Mouse (Mus musculus): ENCODE measurements around the gene Fam171a2. TPM values are rescaled to one million over a fixed set of nuclear protein-coding genes. Genes with fewer than 3 reads are reported as not detected.

Fam171a2 gene
- polyA plus RNA-seq, 1 experiment from 2014 or later, result 8.8 TPM

GRCm38 (mm10) chr11:102409795-102410330 lies 37.6 kb downstream of the Fam171a2 start:
- H3K27me3 ChIP-seq (ENCODE audit: control insufficient read depth, insufficient read depth, low read length), result no peaks in the 10 kb centered on the region
- no peak overlapping the region for H3K27ac ChIP-seq (replicated peaks; ENCODE audit: low read depth, low read length)
- H3K4me1 ChIP-seq (ENCODE audit: control insufficient read depth, insufficient read depth, low read length), result 0 out of 2 replicates have a peak, but pooled peaks cover 5% of the 10 kb centered on the region
- WGBS, result 72% methylated on average over 3 of the region's 3 CpGs
- no peaks in the 10 kb centered on the region for H3K36me3 ChIP-seq (replicated peaks; ENCODE audit: control insufficient read depth, insufficient read depth, low read depth, low read length)
- H3K9me3 ChIP-seq (replicated peaks; ENCODE audit: control insufficient read depth, low read length), result no peaks in the 10 kb centered on the region
- H3K4me2 ChIP-seq (ENCODE audit: low read depth, low read length), result no peak overlapping the region
- H3K4me3 ChIP-seq (ENCODE audit: low read depth, low read length), result no peak overlapping the region
- H3K9ac ChIP-seq (replicated peaks; ENCODE audit: low read length), result no peak overlapping the region
- DNase-seq (ENCODE audit: low spot score) (no peak), ATAC-seq (replicated peaks; ENCODE audit: insufficient number of reproducible peaks, low FRiP score, low TSS enrichment, low read depth) (no peak)

- ATAC-seq (replicated peaks; ENCODE audit: insufficient number of reproducible peaks, low FRiP score, low TSS enrichment, low read depth), result no peak
- H3K9ac ChIP-seq (replicated peaks; ENCODE audit: low read length), result 0 out of 2 replicates have a peak overlapping the region, but pooled peaks have one; percentile 23
Measured at GRCm38 (mm10) chr11:102408888-102409794, 38.3 kb downstream of the Fam171a2 start.

GRCm38 (mm10) chr11:102408344-102408876 lies 39.1 kb downstream of the Fam171a2 start:
- under 1% methylated on average over 32 of the region's 32 CpGs for WGBS
- peaks cover 5% of the 10 kb centered on the region for H3K36me3 ChIP-seq (replicated peaks; ENCODE audit: control insufficient read depth, insufficient read depth, low read depth, low read length)
- DNase-seq (ENCODE audit: low spot score) (peak; percentile 100), ATAC-seq (replicated peaks; ENCODE audit: insufficient number of reproducible peaks, low FRiP score, low TSS enrichment, low read depth) (peak; percentile 91)
- H3K27me3 ChIP-seq (ENCODE audit: control insufficient read depth, insufficient read depth, low read length), result no peaks in the 10 kb centered on the region
- H3K4me3 ChIP-seq (ENCODE audit: low read depth, low read length), result peak overlapping the region; percentile 82
- 0 out of 2 replicates have a peak, but pooled peaks cover 5% of the 10 kb centered on the region for H3K4me1 ChIP-seq (ENCODE audit: control insufficient read depth, insufficient read depth, low read length)
- peak overlapping the region; percentile 75 for H3K4me2 ChIP-seq (ENCODE audit: low read depth, low read length)
- no peaks in the 10 kb centered on the region for H3K9me3 ChIP-seq (replicated peaks; ENCODE audit: control insufficient read depth, low read length)
- H3K27ac ChIP-seq (replicated peaks; ENCODE audit: low read depth, low read length), result peak overlapping the region; percentile 63
- 0 out of 2 replicates have a peak overlapping the region, but pooled peaks have one; percentile 23 for H3K9ac ChIP-seq (replicated peaks; ENCODE audit: low read length)

More at GRCm38 (mm10) chr11:102408888-102409794, 38.3 kb downstream of the Fam171a2 start:
- no peak overlapping the region for H3K27ac ChIP-seq (replicated peaks; ENCODE audit: low read depth, low read length)
- no peaks in the 10 kb centered on the region for H3K36me3 ChIP-seq (replicated peaks; ENCODE audit: control insufficient read depth, insufficient read depth, low read depth, low read length)
- no peaks in the 10 kb centered on the region for H3K27me3 ChIP-seq (ENCODE audit: control insufficient read depth, insufficient read depth, low read length)
- no peak for DNase-seq (ENCODE audit: low spot score)
- H3K4me2 ChIP-seq (ENCODE audit: low read depth, low read length), result peak overlapping the region; percentile 28
- H3K4me1 ChIP-seq (ENCODE audit: control insufficient read depth, insufficient read depth, low read length), result 0 out of 2 replicates have a peak, but pooled peaks cover 5% of the 10 kb centered on the region
- no peaks in the 10 kb centered on the region for H3K9me3 ChIP-seq (replicated peaks; ENCODE audit: control insufficient read depth, low read length)
- WGBS, result 39% methylated on average over 14 of the region's 15 CpGs
- peak overlapping the region; percentile 21 for H3K4me3 ChIP-seq (ENCODE audit: low read depth, low read length)

- H3K4me3 ChIP-seq (ENCODE audit: low read depth, low read length), result peak within 1 kb of the TSS; percentile 82
- peak within 1 kb of the TSS; percentile 63 for H3K27ac ChIP-seq (replicated peaks; ENCODE audit: low read depth, low read length)
- WGBS, result under 1% methylated on average over 19 of the region's 19 CpGs
- H3K36me3 ChIP-seq (replicated peaks; ENCODE audit: control insufficient read depth, insufficient read depth, low read depth, low read length), result peaks cover 9% of the 10 kb centered on the region
- H3K9me3 ChIP-seq (replicated peaks; ENCODE audit: control insufficient read depth, low read length), result no peaks in the 10 kb centered on the region
- H3K27me3 ChIP-seq (ENCODE audit: control insufficient read depth, insufficient read depth, low read length), result no peaks in the 10 kb centered on the region
- ATAC-seq (replicated peaks; ENCODE audit: insufficient number of reproducible peaks, low FRiP score, low TSS enrichment, low read depth) (no peak), DNase-seq (ENCODE audit: low spot score) (no peak)
- H3K9ac ChIP-seq (replicated peaks; ENCODE audit: low read length), result peak within 1 kb of the TSS; percentile 90
- peak within 1 kb of the TSS; percentile 75 for H3K4me2 ChIP-seq (ENCODE audit: low read depth, low read length)
- H3K4me1 ChIP-seq (ENCODE audit: control insufficient read depth, insufficient read depth, low read length), result 0 out of 2 replicates have a peak, but pooled peaks cover 5% of the 10 kb centered on the region
Measured at GRCm38 (mm10) chr11:102407834-102408215, 39.7 kb downstream of the Fam171a2 start, which contains the start of gene Slc25a39. Slc25a39 (minus strand) TSS chr11:102407946.

- H3K9me3 ChIP-seq (replicated peaks; ENCODE audit: control insufficient read depth, low read length), result no peaks in the 10 kb centered on the region
- DNase-seq (ENCODE audit: low spot score), result peak; percentile 94
- H3K4me3 ChIP-seq (ENCODE audit: low read depth, low read length), result peak overlapping the region; percentile 82
- no peaks in the 10 kb centered on the region for H3K27me3 ChIP-seq (ENCODE audit: control insufficient read depth, insufficient read depth, low read length)
- H3K36me3 ChIP-seq (replicated peaks; ENCODE audit: control insufficient read depth, insufficient read depth, low read depth, low read length), result peaks cover 9% of the 10 kb centered on the region
- H3K27ac ChIP-seq (replicated peaks; ENCODE audit: low read depth, low read length), result peak overlapping the region; percentile 63
- peak overlapping the region; percentile 90 for H3K9ac ChIP-seq (replicated peaks; ENCODE audit: low read length)
- peak; percentile 60 for ATAC-seq (replicated peaks; ENCODE audit: insufficient number of reproducible peaks, low FRiP score, low TSS enrichment, low read depth)
- H3K4me2 ChIP-seq (ENCODE audit: low read depth, low read length), result peak overlapping the region; percentile 75
- 0 out of 2 replicates have a peak, but pooled peaks cover 5% of the 10 kb centered on the region for H3K4me1 ChIP-seq (ENCODE audit: control insufficient read depth, insufficient read depth, low read length)
- under 1% methylated on average over 77 of the region's 85 CpGs for WGBS
Measured at GRCm38 (mm10) chr11:102406900-102407833, 40.3 kb downstream of the Fam171a2 start.

GRCm38 (mm10) chr11:102406401-102406800 lies 41.1 kb downstream of the Fam171a2 start:
- no peaks in the 10 kb centered on the region for H3K27me3 ChIP-seq (ENCODE audit: control insufficient read depth, insufficient read depth, low read length)
- H3K4me2 ChIP-seq (ENCODE audit: low read depth, low read length), result peak overlapping the region; percentile 75
- H3K9me3 ChIP-seq (replicated peaks; ENCODE audit: control insufficient read depth, low read length), result no peaks in the 10 kb centered on the region
- DNase-seq (ENCODE audit: low spot score) (no peak), ATAC-seq (replicated peaks; ENCODE audit: insufficient number of reproducible peaks, low FRiP score, low TSS enrichment, low read depth) (no peak)
- peaks cover 9% of the 10 kb centered on the region for H3K36me3 ChIP-seq (replicated peaks; ENCODE audit: control insufficient read depth, insufficient read depth, low read depth, low read length)
- H3K4me1 ChIP-seq (ENCODE audit: control insufficient read depth, insufficient read depth, low read length), result 0 out of 2 replicates have a peak, but pooled peaks cover 5% of the 10 kb centered on the region
- no peak overlapping the region; the same call in 1 of the 2 replicates for H3K27ac ChIP-seq (replicated peaks; ENCODE audit: low read depth, low read length)
- peak overlapping the region; percentile 82 for H3K4me3 ChIP-seq (ENCODE audit: low read depth, low read length)
- peak overlapping the region; percentile 90 for H3K9ac ChIP-seq (replicated peaks; ENCODE audit: low read length)
- 0% methylated on average over 3 of the region's 3 CpGs for WGBS

All from embryonic facial prominence, embryonic 11.5 days (tissue).